Mouse (Mus musculus) embryonic facial prominence, embryonic 14.5 days (tissue): ENCODE data around the gene Gdf1. TPM values are rescaled to one million over a fixed set of nuclear protein-coding genes. Genes with fewer than 3 reads are reported as not detected.

ENCODE experiments used
- ATAC-seq: fragments of 200-750 bp; cut with Nextera tagmentation; 2 replicates; pipeline ENCODE4 v1.8.0; 2017; ENCODE audit warnings: low read depth, moderate number of reproducible peaks, moderate TSS enrichment
- DNase-seq: peaks from one replicate; pipeline ENCODE4 v3.0.0-alpha.2; 2015; ENCODE audit warnings: low spot score
- H3K27ac ChIP-seq: fragments of 300-500 bp; sonication (generic); replicated peaks from 2 replicates; pipeline ENCODE4 v1.5.1; 2014; ENCODE audit warnings: low read depth, mild to moderate bottlenecking, low read length, moderate library complexity
- H3K27me3 ChIP-seq: fragments of 300-500 bp; sonication (generic); replicated peaks from 2 replicates; pipeline ENCODE4 v1.6.1; 2014; ENCODE audit warnings: low read length; ENCODE audit not compliant: control insufficient read depth, insufficient read depth
- H3K36me3 ChIP-seq: fragments of 300-500 bp; sonication (generic); 2 replicates; pipeline ENCODE4 v1.6.1; 2014; ENCODE audit warnings: low read length, mixed read lengths; ENCODE audit not compliant: control insufficient read depth, insufficient read depth
- H3K4me1 ChIP-seq: fragments of 300-500 bp; sonication (generic); 2 replicates; pipeline ENCODE4 v1.6.1; 2014; ENCODE audit warnings: antibody characterized with exemption, low read length; ENCODE audit not compliant: control insufficient read depth, insufficient read depth
- H3K4me2 ChIP-seq: fragments of 300-500 bp; sonication (generic); 2 replicates; pipeline ENCODE4 v1.6.1; 2014; ENCODE audit warnings: low read depth, mild to moderate bottlenecking, low read length, moderate library complexity, mixed read lengths
- H3K4me3 ChIP-seq: fragments of 300-500 bp; sonication (generic); 2 replicates; pipeline ENCODE4 v1.5.1; 2014; ENCODE audit warnings: low read depth, mild to moderate bottlenecking, low read length
- H3K9ac ChIP-seq: fragments of 300-500 bp; sonication (generic); 2 replicates; pipeline ENCODE4 v1.6.1; 2014; ENCODE audit warnings: low read depth, mild to moderate bottlenecking, low read length, moderate library complexity, mixed read lengths
- H3K9me3 ChIP-seq: fragments of 300-500 bp; sonication (generic); 2 replicates; pipeline ENCODE4 v1.6.1; 2016; ENCODE audit warnings: low read length; ENCODE audit not compliant: control insufficient read depth
- WGBS: fragments of 180-500 bp; shearing (Covaris S2); extraction: QIAGEN DNeasy Blood & Tissue Kit; methylation state at CpG from one replicate; pipeline ENCODE4 v1.1.7; 2014; 5-methylcytosine and 5-hydroxymethylcytosine counted together
- polyA plus RNA-seq: library from polyadenylated mRNA; unstranded; fragments of >200 nt; fragmentation: Nextera tagmentation; extraction: Ambion mirVana; gene quantifications from 2 replicates; pipeline ENCODE4 v1.2.1, GENCODE M21; 2014

Gdf1 gene
- polyA plus RNA-seq, 1 experiment from 2014 or later = not detected

DNA sequence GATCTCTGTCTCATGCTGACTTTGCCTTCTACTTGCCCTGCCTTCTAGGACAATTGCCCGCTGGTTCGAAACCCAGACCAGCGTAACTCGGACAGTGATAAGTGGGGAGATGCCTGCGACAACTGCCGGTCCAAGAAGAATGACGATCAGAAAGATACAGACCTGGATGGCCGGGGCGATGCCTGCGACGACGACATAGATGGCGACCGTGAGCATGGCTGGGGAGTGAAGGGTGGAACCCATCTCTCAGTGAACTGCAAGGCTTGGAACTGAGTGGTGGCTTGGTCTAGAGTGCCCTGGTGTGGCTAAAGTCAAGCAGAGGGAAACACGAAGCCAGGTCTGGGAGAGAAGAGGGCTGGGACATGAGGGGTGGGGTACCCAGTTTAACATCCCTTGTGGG lies 47.4 kb downstream of the Gdf1 start:
- Histone ChIP-seq H3K27me3 (peaks cover 71% of the 10 kb centered on the region), H3K4me2 (no peak overlapping the region), H3K9ac (no peak overlapping the region), H3K9me3 (no peaks in the 10 kb centered on the region), H3K36me3 (no peaks in the 10 kb centered on the region), H3K4me1 (0 out of 2 replicates have a peak, but pooled peaks cover 10% of the 10 kb centered on the region), H3K4me3 (no peak overlapping the region), H3K27ac (no peak overlapping the region)
- no peak for ATAC-seq
- DNase-seq = no peak
- WGBS = 18% methylated on average over 15 of the region's 15 CpGs

DNA sequence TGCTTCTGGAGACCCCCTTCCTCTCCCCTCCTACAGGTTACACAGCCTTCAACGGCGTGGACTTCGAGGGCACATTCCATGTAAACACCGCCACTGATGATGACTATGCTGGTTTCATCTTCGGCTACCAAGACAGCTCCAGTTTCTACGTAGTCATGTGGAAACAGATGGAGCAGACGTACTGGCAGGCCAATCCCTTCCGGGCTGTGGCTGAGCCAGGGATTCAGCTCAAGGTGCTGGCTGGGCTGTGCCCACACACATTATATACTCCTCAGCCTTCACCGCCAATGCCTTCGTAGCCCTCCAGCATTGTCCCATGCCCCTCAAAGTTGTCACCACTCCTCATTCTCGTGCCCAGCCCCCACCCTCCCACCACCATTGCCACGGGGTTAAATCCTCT lies 50.5 kb downstream of the Gdf1 start:
- WGBS = 85% methylated on average over 12 of the region's 12 CpGs
- Histone ChIP-seq H3K27me3 (peaks cover 40% of the 10 kb centered on the region), H3K9ac (no peak overlapping the region), H3K4me1 (0 out of 2 replicates have a peak, but pooled peaks cover under 1% of the 10 kb centered on the region), H3K9me3 (no peaks in the 10 kb centered on the region), H3K27ac (no peak overlapping the region), H3K4me3 (no peak overlapping the region), H3K36me3 (peaks cover 6% of the 10 kb centered on the region), H3K4me2 (no peak overlapping the region)
- DNase-seq = no peak
- ATAC-seq = no peak

Other genes with a start within 250 kb of the Gdf1 start
- 0.34 and 0.53 TPM in 2 replicates for gene Hapln4, start 246.4 kb upstream of the Gdf1 start, polyA plus RNA-seq
- 1.1 and 1.2 TPM in 2 replicates for gene Ncan, start 208.9 kb upstream of the Gdf1 start, polyA plus RNA-seq
- 18.7 and 20.4 TPM in 2 replicates for gene Nr2c2ap, start 198.5 kb upstream of the Gdf1 start, polyA plus RNA-seq
- 13.0 and 17.1 TPM in 2 replicates for gene Rfxank, start 190.7 kb upstream of the Gdf1 start, polyA plus RNA-seq
- gene Borcs8, start 190.3 kb upstream of the Gdf1 start, polyA plus RNA-seq = 45.1 and 54.0 TPM in 2 replicates
- 4.9 and 5.1 TPM in 2 replicates for gene Mef2b, start 190.1 kb upstream of the Gdf1 start, polyA plus RNA-seq
- 46.4 and 55.2 TPM in 2 replicates for gene Tmem161a, start 157.5 kb upstream of the Gdf1 start, polyA plus RNA-seq
- 4.0 and 5.4 TPM in 2 replicates for gene Slc25a42, start 117.5 kb upstream of the Gdf1 start, polyA plus RNA-seq
- gene Sugp2, start 95.6 kb upstream of the Gdf1 start, polyA plus RNA-seq = 27.1 and 32.7 TPM in 2 replicates
- 28.8 and 33.4 TPM in 2 replicates for gene Armc6, start 95.4 kb upstream of the Gdf1 start, polyA plus RNA-seq
- 26.8 and 37.3 TPM in 2 replicates for gene Homer3, start 47.0 kb upstream of the Gdf1 start, polyA plus RNA-seq
- gene Ddx49, start 27.3 kb upstream of the Gdf1 start, polyA plus RNA-seq = 47.4 and 49.2 TPM in 2 replicates
- 314 and 345 TPM in 2 replicates for gene Cope, start 27.3 kb upstream of the Gdf1 start, polyA plus RNA-seq
- 10.0 and 10.7 TPM in 2 replicates for gene Cers1, start 14.0 kb upstream of the Gdf1 start, polyA plus RNA-seq
- 18.9 and 19.1 TPM in 2 replicates for gene Upf1, start 23.5 kb downstream of the Gdf1 start, polyA plus RNA-seq
- gene Comp, start 43.7 kb downstream of the Gdf1 start, polyA plus RNA-seq = 9.5 and 9.9 TPM in 2 replicates
- gene Crtc1, start 109.8 kb downstream of the Gdf1 start, polyA plus RNA-seq = 19.3 and 22.1 TPM in 2 replicates
- gene Klhl26, start 147.2 kb downstream of the Gdf1 start, polyA plus RNA-seq = 18.7 and 21.5 TPM in 2 replicates
- gene Tmem59l, start 157.5 kb downstream of the Gdf1 start, polyA plus RNA-seq = 10.2 and 14.5 TPM in 2 replicates
- 67.3 and 68.1 TPM in 2 replicates for gene Crlf1, start 163.3 kb downstream of the Gdf1 start, polyA plus RNA-seq
- 144 and 148 TPM in 2 replicates for gene Rex1bd, start 176.9 kb downstream of the Gdf1 start, polyA plus RNA-seq
- 991 and 1,091 TPM in 2 replicates for gene Uba52, start 181.0 kb downstream of the Gdf1 start, polyA plus RNA-seq
- 202 and 234 TPM in 2 replicates for gene Fkbp8, start 197.9 kb downstream of the Gdf1 start, polyA plus RNA-seq
- gene Kxd1, start 198.1 kb downstream of the Gdf1 start, polyA plus RNA-seq = 51.0 and 59.8 TPM in 2 replicates
- gene Ell, start 209.6 kb downstream of the Gdf1 start, polyA plus RNA-seq = 17.3 and 21.7 TPM in 2 replicates